Mouse (Mus musculus) retina, postnatal 1 day (tissue): ENCODE measurements around the gene Vegfd.

Experiments
- DNase-seq: peaks from one replicate; pipeline ENCODE4 v3.0.0-alpha.2; 2012

The Vegfd gene

GRCm38 (mm10) chrX:164373081-164373480, at the start of gene Vegfd:
Gene Vegfd, plus strand, starts transcription at chrX:164373378.
- DNase-seq, result no peak

GRCm38 (mm10) chrX:164323391-164323913, 49.7 kb upstream of the Vegfd start:
- DNase-seq, result no peak

- DNase-seq, result no peak
Observed at GRCm38 (mm10) chrX:164330351-164330750, 42.8 kb upstream of the Vegfd start.

- DNase-seq, result no peak
Observed at GRCm38 (mm10) chrX:164330766-164331165, 42.4 kb upstream of the Vegfd start.

GRCm38 (mm10) chrX:164338591-164338990, 34.6 kb upstream of the Vegfd start:
- no peak for DNase-seq

GRCm38 (mm10) chrX:164345359-164345938, 27.7 kb upstream of the Vegfd start:
- peak; percentile 4 for DNase-seq

GRCm38 (mm10) chrX:164348937-164349336, 24.2 kb upstream of the Vegfd start:
- DNase-seq, result no peak

- DNase-seq, result no peak
Observed at GRCm38 (mm10) chrX:164365153-164365865, 7.9 kb upstream of the Vegfd start.

- DNase-seq, result no peak
Observed at GRCm38 (mm10) chrX:164370576-164370975, 2.6 kb upstream of the Vegfd start.

- DNase-seq, result no peak
Observed at GRCm38 (mm10) chrX:164374586-164374985, 1.4 kb downstream of the Vegfd start.

GRCm38 (mm10) chrX:164379721-164380120, 6.5 kb downstream of the Vegfd start:
- no peak for DNase-seq

GRCm38 (mm10) chrX:164381618-164382408, 8.6 kb downstream of the Vegfd start:
- peak; percentile 84 for DNase-seq

GRCm38 (mm10) chrX:164394091-164394490, 20.9 kb downstream of the Vegfd start:
- DNase-seq, result no peak

GRCm38 (mm10) chrX:164398456-164398855, 25.3 kb downstream of the Vegfd start:
- peak; percentile 47 for DNase-seq

- no peak for DNase-seq
Observed at GRCm38 (mm10) chrX:164405080-164405649, 32.0 kb downstream of the Vegfd start.

- DNase-seq, result no peak
Observed at GRCm38 (mm10) chrX:164406133-164407022, 33.2 kb downstream of the Vegfd start.

- DNase-seq, result no peak
Observed at GRCm38 (mm10) chrX:164408301-164408927, 35.2 kb downstream of the Vegfd start.

GRCm38 (mm10) chrX:164410562-164410961, 37.4 kb downstream of the Vegfd start:
- DNase-seq, result no peak

- DNase-seq, result no peak
Observed at GRCm38 (mm10) chrX:164416803-164417202, 43.6 kb downstream of the Vegfd start.

GRCm38 (mm10) chrX:164418008-164418407, 44.8 kb downstream of the Vegfd start:
- DNase-seq, result no peak

- peak; percentile 98 for DNase-seq
Observed at GRCm38 (mm10) chrX:164419471-164419939, 46.3 kb downstream of the Vegfd start, which contains the start of gene Piga. Gene Piga, plus strand, starts transcription at chrX:164419787.
